Mouse (Mus musculus) E14TG2a.4 (cell line): ENCODE measurements around the gene Adcy5.

Experiments
- H3K27me3 ChIP-seq: 2 replicates; pipeline ENCODE4 v1.6.1; 2014; ENCODE audit warnings: low read length, control low read depth; ENCODE audit not compliant: insufficient read depth
- H3K36me3 ChIP-seq: 2 replicates; pipeline ENCODE4 v1.6.1; 2014; ENCODE audit warnings: low read length, control low read depth; ENCODE audit not compliant: insufficient read depth
- H3K4me1 ChIP-seq: replicated peaks from 2 replicates; pipeline ENCODE4 v1.6.1; 2014; ENCODE audit warnings: low read depth, low read length, control low read depth
- H3K4me3 ChIP-seq: replicated peaks from 2 replicates; pipeline ENCODE4 v1.5.1; 2014; ENCODE audit warnings: mild to moderate bottlenecking, low read length
- H3K9me3 ChIP-seq: 2 replicates; pipeline ENCODE4 v1.6.1; 2014; ENCODE audit warnings: low read length, control low read depth
- CTCF ChIP-seq: conservative IDR thresholded peaks from 2 replicates; pipeline ENCODE4 v1.5.1; 2014; ENCODE audit warnings: low read length
- NANOG ChIP-seq: IDR thresholded peaks from 2 replicates; pipeline ENCODE4 v1.6.1; 2014; ENCODE audit warnings: borderline replicate concordance, low read length, mixed read lengths
- POU5F1 ChIP-seq: IDR thresholded peaks from 2 replicates; pipeline ENCODE4 v1.6.1; 2014; ENCODE audit warnings: low read length, borderline replicate concordance

Gene Adcy5

GRCm38 (mm10) chr16:35304416-35304815 lies 149.7 kb downstream of the Adcy5 start:
- no peaks in the 10 kb centered on the region for H3K27me3 ChIP-seq
- no peak overlapping the region for H3K4me3 ChIP-seq
- no peak for TF ChIP-seq CTCF
- H3K36me3 ChIP-seq = peaks cover 5% of the 10 kb centered on the region
- H3K4me1 ChIP-seq = no peaks in the 10 kb centered on the region
- H3K9me3 ChIP-seq = no peaks in the 10 kb centered on the region

GRCm38 (mm10) chr16:35305226-35305625 lies 150.5 kb downstream of the Adcy5 start:
- TF ChIP-seq NANOG (no peak), CTCF (no peak), POU5F1 (no peak)
- Histone ChIP-seq H3K4me1 (no peaks in the 10 kb centered on the region), H3K4me3 (no peak overlapping the region), H3K9me3 (no peaks in the 10 kb centered on the region), H3K36me3 (peaks cover 5% of the 10 kb centered on the region), H3K27me3 (no peaks in the 10 kb centered on the region)

GRCm38 (mm10) chr16:35306631-35307030 lies 152.0 kb downstream of the Adcy5 start:
- Histone ChIP-seq H3K36me3 (peaks cover 5% of the 10 kb centered on the region), H3K27me3 (no peaks in the 10 kb centered on the region), H3K4me3 (no peak overlapping the region), H3K4me1 (no peaks in the 10 kb centered on the region), H3K9me3 (no peaks in the 10 kb centered on the region)
- no peak for TF ChIP-seq POU5F1
- TF ChIP-seq CTCF = no peak
- no peak for TF ChIP-seq NANOG

- no peaks in the 10 kb centered on the region for H3K9me3 ChIP-seq
- no peaks in the 10 kb centered on the region for H3K27me3 ChIP-seq
- no peaks in the 10 kb centered on the region for H3K4me1 ChIP-seq
- no peak overlapping the region for H3K4me3 ChIP-seq
- peaks cover 5% of the 10 kb centered on the region for H3K36me3 ChIP-seq
- TF ChIP-seq NANOG = no peak
- TF ChIP-seq POU5F1 = no peak
- no peak for TF ChIP-seq CTCF
Measured at GRCm38 (mm10) chr16:35307331-35307730, 152.7 kb downstream of the Adcy5 start.

- Histone ChIP-seq H3K36me3 (peaks cover 8% of the 10 kb centered on the region), H3K27me3 (no peaks in the 10 kb centered on the region), H3K9me3 (no peaks in the 10 kb centered on the region), H3K4me1 (no peaks in the 10 kb centered on the region), H3K4me3 (no peak overlapping the region)
- TF ChIP-seq POU5F1 = no peak
- no peak for TF ChIP-seq CTCF
- TF ChIP-seq NANOG = no peak
Measured at GRCm38 (mm10) chr16:35308016-35308415, 153.3 kb downstream of the Adcy5 start.

- TF ChIP-seq CTCF = no peak
- no peak for TF ChIP-seq POU5F1
- no peak for TF ChIP-seq NANOG
- Histone ChIP-seq H3K9me3 (no peaks in the 10 kb centered on the region), H3K36me3 (peaks cover 12% of the 10 kb centered on the region), H3K27me3 (no peaks in the 10 kb centered on the region), H3K4me3 (no peak overlapping the region), H3K4me1 (no peaks in the 10 kb centered on the region)
Measured at GRCm38 (mm10) chr16:35308486-35309143, 153.9 kb downstream of the Adcy5 start.

GRCm38 (mm10) chr16:35309634-35310033 lies 155.0 kb downstream of the Adcy5 start:
- Histone ChIP-seq H3K4me3 (no peak overlapping the region), H3K9me3 (no peaks in the 10 kb centered on the region), H3K27me3 (no peaks in the 10 kb centered on the region), H3K4me1 (0 out of 2 replicates have a peak, but pooled peaks cover 3% of the 10 kb centered on the region), H3K36me3 (peaks cover 13% of the 10 kb centered on the region)
- TF ChIP-seq POU5F1 (no peak), NANOG (no peak), CTCF (no peak)

GRCm38 (mm10) chr16:35310551-35311110 lies 156.0 kb downstream of the Adcy5 start:
- TF ChIP-seq CTCF = no peak
- no peak for TF ChIP-seq NANOG
- no peak for TF ChIP-seq POU5F1
- 0 out of 2 replicates have a peak, but pooled peaks cover 3% of the 10 kb centered on the region for H3K4me1 ChIP-seq
- H3K27me3 ChIP-seq = no peaks in the 10 kb centered on the region
- H3K9me3 ChIP-seq = no peaks in the 10 kb centered on the region
- peaks cover 13% of the 10 kb centered on the region for H3K36me3 ChIP-seq
- H3K4me3 ChIP-seq = no peak overlapping the region

- Histone ChIP-seq H3K4me1 (0 out of 2 replicates have a peak, but pooled peaks cover 3% of the 10 kb centered on the region), H3K4me3 (no peak overlapping the region), H3K27me3 (no peaks in the 10 kb centered on the region), H3K36me3 (peaks cover 13% of the 10 kb centered on the region), H3K9me3 (no peaks in the 10 kb centered on the region)
- TF ChIP-seq CTCF = no peak
- no peak for TF ChIP-seq NANOG
- no peak for TF ChIP-seq POU5F1
Measured at GRCm38 (mm10) chr16:35311586-35311985, 156.9 kb downstream of the Adcy5 start.
